Mouse (Mus musculus) inflammation-experienced regulatory T-cells, adult 6 months (primary cell): ENCODE results near the gene Gm20425. TPM values are rescaled to one million over a fixed set of nuclear protein-coding genes. Genes with fewer than 3 reads are reported as not detected.
A peak's percentile ranks its signal among the peaks of the same experiment; 100 is the strongest.
"Not testable (repeated sequence)": the region's sequence is repeated elsewhere in the genome, so short reads cannot be mapped to it uniquely, and the experiment has no call there.

ENCODE experiments used
- ATAC-seq: one replicate; pipeline ENCODE4 v1.8.0; 2017
- polyA plus RNA-seq, 3 experiments: library from polyadenylated mRNA; unstranded; fragments of 100-300 nt; shearing (Covaris generic); gene quantifications; one replicate each; pipeline ENCODE4 v1.2.1; 2017

The Gm20425 gene
- polyA plus RNA-seq, 3 experiments from 2014 or later, result 1.2 to 2.2 (median 1.5) TPM

DNA sequence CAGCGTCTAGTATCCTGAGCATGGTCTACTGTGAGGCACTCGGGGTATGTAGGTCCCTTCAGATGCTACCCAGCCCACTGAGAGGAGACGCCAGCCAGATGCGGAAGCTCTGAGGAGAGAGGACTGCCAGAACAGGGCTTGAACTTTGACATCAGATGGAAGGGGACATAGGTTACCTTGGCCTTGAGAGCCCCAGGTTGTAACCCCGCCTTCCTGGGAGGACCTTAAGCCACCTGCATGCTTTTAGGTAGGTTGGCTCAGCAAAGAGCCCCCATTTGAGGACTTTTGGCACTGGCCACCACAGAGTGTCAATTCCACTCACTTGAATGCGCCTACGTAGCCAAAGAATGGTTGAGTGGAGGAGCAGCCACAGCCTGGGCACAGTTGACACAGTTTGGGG, 5.4 kb downstream of the Gm20425 start:
- no peak for ATAC-seq

DNA sequence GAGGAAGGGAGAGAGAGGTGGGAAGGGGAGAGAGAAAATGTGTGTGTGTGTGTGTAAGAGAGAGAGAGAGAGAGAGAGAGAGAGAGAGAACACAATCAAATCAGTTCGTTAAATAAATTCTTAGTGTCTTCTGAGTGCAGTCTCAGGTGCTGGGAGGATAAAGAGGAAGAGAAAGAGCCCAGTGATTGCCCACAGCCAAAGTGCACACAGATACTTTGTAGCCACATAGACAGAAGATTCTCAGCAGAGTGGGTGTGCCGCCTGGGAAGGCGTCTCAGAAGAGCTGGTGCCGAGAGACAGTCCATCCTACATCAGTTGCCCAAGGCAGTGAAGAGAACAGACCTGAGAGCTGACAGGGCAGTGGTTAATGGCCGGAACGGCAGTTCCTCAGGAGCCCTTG, 15.8 kb downstream of the Gm20425 start:
- no peak for ATAC-seq

DNA sequence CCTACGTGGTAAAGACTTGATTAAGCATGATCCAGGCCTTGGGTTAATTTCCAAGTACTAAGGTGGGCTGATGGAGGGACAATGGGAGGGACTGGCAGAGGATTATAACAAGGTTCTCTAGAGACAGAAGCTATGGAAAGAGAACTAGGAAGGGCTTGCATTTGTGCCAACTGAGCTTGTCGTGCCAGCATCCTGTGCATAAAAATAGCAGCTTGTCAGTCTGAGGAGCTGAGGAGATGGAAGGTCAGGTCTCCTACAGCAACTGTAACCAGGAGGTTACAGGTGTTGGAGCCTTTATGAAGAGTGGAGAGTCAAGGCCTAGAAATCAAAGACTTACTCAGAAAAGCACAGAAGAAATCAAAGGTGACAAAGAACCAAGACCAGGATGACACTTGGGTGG, 16.5 kb downstream of the Gm20425 start:
- no peak for ATAC-seq

DNA sequence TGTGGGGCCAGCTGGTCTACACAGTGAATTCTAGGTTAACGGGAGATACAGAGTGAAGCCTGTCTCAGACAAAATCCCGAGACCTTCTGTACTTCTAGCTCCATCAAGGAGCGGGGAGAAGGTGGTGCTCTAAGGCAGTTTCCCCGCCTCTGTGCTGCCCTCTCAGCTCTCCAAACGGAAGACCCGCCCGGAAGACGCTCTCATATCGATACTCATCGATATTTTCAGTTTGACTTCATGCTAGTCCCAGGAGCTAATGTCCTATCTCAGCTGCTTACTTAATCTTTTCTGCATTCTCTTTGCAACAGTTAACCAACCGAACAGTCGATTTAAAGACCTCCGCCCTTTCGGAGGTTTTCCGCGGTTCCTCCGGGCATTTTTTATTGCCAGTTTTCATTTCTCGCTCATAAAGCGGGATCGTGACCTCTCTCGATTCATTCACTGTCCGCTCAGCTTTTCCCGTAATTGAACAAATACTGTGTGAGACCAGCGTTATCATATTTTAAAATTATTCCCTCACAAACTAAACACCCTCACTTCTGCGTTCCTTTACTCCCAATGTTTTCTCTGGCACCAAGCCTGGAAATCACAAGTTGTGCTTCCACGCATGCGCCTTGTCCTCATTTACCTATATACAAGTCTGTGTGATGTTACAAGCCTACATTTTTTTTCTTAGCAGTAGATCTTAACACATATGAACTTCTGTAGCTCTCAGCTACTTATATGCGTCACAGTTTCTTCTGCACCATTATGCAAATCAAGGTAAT, 17.3 kb downstream of the Gm20425 start:
- ATAC-seq, result no peak

DNA sequence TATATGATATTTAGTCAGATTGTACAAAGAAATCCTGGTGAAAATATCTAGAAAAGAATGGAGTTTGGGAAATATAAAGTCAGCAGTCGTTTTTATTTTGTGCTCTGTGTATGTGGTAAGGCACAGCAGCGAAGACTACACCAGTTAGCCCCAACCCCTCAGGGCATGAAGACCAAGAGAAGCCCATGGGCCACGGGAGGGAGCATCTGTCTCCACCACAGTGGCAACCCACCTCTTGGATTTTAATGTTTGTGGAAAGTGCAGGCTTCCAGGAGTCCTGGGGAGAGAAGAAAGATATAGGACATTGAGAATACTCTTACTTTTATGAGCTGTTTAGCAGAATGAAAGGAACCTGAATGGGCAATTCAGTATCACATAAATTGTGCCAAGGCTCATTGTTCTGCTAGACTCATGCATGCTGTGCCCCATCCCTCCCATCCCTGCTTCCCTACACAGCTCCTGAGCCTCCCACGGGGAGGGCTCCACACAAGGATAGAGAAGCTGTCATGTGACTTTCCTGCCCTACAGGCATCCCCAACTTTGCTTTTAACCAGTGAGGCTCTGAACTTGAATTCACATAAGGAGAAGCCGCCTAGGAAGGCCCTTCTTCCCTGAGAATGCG, 21.2 kb downstream of the Gm20425 start:
- ATAC-seq, result no peak

DNA sequence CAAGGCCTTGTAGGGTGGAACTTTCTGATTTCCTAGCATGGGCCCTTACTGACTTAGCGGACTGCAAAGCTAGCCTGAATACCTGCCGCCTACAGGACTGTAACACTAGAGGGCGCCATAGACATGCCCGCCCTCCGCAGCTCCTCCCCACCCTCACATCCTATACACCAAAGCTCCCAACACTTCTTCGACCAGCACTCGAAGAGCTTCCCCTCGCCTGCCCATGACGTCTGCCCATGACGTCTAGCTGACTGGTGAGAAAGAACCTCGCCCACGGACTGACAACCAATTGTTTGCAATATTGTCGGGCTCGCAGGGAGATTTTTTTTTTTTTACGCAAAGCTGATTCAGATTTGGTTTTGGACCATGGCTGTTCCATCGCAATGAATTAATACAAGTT, 22.3 kb downstream of the Gm20425 start:
- peak; percentile 97 for ATAC-seq

DNA sequence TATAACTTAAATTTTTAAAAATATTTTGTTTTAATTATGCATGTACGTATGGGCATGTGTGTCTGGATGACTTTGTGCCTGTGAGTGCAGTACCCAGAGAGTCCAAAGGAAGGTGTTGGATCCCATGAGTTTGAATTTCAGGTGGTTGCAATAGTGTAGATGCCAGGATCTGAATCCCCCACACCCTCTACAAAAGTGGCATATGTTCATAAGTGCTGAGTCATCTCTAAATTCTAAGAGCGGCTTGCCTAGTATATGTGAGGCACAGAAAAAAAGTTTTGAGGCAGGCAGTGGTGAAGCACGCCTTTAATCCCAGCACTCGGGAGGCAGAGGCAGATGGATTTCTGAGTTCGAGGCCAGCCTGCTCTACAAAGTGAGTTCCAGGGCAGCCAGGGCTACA, 24.3 kb downstream of the Gm20425 start:
- no peak for ATAC-seq

DNA sequence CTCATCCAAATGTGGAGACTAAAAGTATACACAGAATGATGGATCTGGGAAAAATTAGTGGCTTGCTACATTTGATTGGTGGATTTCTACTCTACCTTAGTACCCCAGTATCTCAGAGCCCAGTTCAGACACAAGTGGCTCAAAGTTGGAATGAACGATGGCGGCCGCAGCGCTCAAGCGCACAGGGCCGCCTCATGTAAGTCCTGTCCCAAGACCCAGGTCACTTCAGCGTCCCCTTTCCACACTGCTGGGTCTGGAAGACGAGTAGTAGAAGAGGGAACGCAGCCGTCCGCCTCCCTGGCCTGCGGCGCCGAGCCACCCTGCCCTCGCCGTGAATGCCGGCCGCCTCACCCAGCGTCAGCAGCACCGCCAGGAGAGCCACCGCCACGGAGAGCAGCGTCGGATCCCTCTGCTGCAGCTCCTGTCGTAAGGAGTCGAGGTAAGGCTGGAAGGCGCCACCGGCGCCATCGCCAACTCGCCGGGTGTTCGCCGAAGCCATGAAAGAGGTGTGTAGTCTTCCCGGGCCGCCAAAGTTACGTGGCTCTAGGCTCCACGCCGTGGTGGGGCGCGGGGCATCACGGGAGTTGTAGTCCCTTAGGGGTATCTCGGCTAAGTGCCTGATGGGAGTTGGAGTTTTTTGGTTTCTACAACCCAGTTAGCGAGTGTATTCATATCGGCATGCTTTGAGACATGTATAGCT, 28.4 kb downstream of the Gm20425 start, which contains the start of gene Srprb:
Srprb (minus strand) TSS at position 577 of the 700 bp plus-strand sequence.
- peak; percentile 100 for ATAC-seq

DNA sequence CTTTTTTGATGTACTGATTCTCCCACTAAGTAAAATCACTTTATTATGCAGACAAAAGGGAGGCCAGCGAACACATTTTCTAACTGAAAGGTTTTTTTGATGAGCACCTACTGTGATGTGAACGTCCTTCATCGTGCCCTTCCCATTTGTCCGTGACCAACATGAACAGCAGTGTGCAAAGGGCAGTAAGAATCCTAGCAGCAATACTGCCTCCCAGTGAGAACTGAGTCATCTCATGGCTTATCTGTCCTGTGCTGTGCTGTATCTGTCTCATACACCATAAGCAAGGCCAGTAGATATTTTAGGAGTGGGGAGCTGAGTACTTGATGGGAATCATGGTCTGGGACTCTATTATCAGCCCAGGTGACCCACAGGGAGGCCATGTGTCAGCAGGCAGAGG, 41.7 kb downstream of the Gm20425 start:
- no peak for ATAC-seq

DNA sequence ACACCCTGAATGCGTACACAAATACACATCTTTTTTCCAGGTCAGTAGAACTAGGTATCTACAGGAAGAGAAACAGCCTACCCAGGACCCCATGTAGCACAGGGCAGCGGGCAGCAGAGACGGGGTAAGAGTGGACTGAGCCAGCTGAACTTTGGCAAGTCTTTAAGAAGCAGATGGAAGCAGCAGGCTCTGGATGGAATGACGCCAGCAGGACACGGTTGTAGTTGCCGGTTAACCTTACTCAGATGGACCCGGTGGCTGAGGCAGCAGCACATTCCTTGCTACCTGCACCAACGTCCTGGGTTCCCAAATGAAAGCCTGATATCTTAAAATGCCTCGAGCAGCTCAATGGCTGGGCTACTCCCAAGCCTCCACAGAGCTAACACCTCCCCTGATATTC, 43.4 kb downstream of the Gm20425 start:
- no peak for ATAC-seq

DNA sequence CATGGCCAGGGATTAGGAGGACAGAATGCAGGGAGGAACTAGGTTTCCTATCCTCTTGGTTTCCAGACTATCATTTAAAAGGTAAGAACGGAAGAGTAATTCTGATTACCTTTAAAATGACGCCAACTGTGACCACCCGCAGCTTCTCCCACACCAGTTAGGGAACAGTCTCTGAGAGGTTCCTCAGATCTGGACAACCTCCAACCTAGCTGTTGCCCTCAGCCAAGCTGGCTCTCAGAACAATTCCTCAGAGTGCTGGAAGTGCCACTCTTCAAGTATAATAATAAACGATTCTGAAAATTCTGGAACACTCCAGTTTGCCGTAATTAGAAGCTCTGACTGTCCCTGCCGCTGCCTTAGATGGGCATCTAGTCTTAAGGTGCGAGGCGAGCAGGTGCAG, 44.2 kb downstream of the Gm20425 start:
- no peak for ATAC-seq

DNA sequence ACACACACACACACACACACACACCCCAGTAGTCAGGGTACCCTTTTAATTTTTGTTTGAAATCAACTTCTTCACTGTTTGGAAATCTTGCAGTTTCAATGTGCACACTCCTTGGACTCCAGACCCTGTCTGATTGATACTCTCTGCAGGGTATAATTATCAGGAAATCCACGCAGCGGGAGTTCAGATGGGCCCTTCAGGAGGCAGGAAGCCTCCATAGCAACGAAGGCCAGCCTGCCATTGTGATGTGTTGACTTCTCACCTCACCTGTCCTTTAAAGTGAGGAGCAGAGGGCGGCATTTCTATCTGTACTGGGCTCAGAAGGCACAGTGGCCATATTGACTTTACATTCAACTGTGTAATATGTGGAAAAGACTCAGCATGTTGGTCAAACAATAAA, 45.3 kb downstream of the Gm20425 start:
- ATAC-seq, result no peak

DNA sequence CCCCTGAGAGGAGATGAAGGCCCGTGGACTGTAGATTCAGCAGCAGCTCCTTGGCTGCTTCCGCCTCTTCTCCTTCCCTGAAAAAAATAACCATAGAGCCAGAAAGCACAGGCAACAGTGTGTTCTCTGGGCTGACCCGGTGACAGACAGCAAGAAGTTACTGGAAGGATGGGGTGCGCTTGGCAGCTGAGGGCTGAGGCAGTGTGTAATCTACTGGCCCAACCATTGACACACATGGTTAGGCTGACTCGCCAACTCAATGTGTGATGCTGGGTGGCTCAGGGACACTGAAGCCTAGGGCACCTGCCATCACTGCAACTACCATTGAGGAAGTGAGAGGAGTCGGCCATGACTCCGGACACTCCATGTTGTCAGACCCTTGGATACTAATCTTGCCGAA, 48.2 kb downstream of the Gm20425 start:
- ATAC-seq, result no peak

DNA sequence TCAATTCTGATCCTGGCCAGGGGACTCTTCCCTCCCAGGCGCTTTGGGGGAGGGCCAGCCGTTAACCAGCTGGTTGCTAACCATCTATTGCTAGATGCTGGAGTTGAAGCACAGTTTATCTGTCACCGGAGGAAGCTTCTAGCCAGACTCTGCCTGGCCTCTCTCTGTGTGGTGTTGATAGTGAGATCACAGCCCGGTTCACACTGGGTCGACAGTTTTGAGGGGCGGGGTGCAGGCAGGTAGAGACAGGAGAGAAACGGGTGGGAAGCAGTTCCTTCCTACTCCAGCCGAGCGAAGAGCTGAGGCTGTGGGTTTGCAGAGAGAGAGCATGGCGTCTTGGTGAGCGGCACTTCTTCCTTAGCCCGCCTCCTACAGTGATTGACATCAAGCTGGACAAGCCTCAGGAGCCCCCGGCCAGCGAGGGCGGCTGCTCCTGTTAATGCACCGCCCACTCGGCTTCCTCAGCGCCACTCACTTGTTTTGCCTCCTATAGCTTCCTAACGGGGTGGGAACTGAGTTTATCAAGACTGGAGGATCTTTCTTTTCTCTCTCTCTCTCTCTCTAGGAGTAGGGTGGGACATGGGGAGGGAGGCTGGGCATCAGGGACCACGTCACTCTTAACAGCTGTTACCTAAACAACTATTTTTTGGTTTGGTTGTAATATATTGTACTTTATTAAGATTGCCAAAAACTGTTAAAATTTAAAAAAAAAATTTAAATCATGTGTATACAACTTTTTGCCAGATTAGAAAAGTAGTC, 49.1 kb downstream of the Gm20425 start:
- peak; percentile 96 for ATAC-seq

DNA sequence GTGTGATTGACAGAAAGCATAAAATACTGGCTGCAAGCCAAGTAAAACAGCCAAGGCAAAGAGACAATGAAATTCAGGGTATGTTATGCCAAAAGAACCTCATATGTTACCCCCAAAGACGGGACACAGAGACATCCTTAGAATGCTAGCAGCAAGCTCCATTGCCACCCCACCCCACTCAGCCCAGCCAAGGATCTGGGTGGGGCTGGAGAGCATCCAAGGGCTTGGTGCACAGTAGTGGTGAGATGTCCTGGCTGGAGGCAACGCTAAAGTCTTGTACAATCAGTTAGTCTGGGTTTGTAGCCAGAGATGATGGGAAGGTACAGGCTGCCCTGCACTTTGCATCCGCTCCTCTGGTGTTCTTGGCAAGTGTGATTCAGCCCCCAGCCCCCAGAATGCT, 49.8 kb downstream of the Gm20425 start:
- no peak for ATAC-seq

DNA sequence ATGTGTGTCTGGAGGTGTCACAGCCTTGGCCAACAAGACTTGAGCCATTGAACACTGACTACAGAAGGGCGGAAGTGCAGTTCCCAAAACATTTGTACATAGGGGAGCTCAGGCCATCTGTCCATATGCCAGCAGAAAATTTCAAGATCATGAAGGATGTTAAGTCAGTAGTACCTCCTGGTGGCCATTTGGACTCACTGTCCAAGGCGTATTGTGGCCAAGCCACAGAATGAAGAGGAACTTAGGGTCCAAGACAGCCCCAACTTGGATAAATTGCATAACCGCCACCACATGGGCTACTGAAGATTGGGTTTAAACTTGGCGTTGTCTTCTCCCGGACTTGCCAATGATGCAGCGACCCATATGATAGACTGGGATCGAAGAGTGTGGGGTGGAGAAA, 54.4 kb downstream of the Gm20425 start:
- ATAC-seq, result no peak

DNA sequence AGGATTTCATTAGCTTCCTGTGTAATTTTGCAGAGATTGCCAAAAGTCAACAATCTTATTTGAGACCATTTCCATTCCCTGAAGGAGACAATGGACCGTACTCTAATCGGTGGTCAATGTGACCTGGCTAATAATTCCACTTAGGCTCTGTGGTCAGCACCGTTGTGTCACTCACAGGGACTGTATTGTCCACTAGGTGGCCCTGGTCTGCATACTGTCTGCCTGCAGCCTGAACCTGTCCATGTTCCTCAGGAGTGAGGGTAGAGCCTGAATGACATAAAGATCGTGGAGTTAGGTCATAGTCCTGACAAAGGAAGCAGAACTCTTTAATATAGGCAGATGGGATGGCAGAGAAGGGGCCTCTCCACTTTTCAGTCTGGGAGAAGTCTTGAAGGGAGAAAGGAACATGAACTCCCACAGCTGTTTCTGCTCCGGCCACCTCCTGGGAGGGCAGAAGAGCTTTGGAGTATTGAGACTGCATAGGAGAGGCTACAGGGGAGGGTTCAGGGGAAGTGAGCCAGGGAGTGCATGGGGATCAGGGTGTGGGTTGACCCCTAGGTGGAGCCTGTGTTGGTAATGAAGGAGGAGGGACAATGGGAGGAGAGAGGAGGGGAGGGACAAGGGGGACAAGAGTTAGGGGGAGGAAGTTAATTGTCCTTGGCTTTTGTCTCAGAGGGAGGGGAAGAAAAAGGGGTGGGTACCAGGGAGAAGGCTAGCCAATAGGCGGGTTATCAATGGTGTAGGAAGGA, 55.2 kb downstream of the Gm20425 start:
- ATAC-seq, result no peak

DNA sequence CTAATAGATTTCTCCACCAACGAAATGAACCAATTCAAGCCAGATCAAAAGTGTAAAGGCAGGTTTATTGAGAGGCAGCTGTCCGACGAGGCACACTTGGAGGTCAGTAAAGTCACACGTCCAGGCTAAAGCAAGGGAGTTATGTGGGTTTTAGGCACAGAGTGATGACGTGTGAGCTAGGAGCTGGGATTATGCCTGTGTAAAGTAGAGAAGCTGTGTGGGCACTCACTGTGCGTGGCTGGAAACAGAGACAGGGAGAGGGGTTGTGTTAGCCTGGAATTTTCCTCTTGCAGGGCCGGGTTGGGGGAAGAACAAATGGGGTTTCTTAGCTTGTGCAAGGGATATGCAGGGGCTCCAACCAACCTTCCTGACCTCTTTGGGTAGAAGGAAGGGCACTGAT, 61.3 kb downstream of the Gm20425 start:
- ATAC-seq, result no peak

DNA sequence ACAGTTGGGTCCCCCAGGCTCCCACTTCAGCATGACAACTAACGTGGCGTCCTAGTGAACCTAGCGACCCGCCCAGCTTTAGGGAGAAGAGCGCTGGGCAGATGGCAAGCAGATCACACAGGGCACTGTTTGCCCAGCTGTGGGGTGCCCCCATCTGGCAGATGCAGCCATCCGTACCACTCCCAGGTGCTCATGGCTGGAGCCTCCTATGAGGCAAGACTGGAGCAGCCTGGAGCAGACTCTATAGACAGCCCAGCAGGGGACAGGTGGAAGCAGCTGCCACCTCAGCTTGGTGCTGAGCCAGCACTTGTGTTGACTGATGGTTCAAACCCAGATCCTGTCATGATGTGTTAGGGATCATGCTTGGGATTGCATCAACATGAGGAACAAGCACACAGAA, 62.1 kb downstream of the Gm20425 start:
- ATAC-seq, result no peak

DNA sequence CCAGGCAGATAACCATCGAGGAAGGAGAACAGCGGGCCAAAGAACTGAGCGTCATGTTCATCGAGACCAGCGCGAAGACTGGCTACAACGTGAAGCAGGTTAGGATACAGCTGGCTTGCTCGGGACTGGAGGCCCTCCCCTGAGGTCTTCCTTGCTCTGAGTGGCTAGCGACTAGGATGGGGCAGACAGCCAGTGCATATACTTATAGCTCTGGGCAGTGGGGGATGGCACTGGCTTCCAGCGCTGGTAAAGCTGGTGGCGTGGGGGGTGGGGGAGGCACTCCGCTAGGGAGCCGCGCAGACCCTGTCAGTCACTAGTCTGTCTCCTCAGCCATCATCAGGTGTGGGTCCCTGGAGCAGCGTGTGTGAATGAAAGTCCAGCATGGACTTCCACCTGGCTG, 66.3 kb downstream of the Gm20425 start:
- no peak for ATAC-seq

DNA sequence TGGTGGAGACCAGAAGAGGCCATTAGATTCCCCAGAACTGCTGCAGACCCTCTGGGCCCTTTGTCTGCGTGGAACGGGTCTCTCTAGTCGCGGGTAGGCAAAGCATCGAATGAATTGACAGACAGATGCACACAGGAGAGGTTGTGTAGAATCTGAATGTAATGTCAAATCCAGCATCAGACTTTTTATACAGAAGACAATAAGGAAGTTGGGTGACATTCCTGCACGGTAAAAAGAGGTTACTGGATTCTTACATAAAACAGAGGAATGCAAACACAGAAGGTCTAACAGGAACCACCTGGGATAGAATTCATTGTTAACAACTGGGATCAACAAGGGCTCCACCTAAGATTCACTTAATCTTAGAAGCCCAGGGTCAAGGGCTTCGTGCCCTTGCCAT, 74.9 kb downstream of the Gm20425 start:
- not testable (repeated sequence) for ATAC-seq

DNA sequence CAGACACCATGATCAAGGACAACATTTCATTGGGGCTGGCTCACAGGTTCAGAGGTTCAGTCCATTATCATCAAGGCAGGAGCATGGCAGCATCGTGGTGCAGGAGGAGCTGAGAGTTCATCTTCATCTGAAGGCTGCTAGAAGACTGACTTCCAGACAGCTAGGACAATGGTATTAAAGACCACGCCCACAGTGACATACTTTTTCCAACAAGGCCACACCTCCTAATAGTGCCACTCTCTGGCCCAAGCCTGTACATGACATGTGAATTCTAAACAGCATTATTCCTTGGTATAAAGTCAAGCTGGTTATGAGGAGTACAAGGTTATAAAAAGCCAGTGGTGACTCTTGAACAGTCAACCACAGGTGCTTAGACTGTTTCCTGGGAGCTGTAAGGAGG, 75.5 kb downstream of the Gm20425 start:
- ATAC-seq, result no peak
